Mouse (Mus musculus) hindbrain, embryonic 14.5 days (tissue): ENCODE results near the gene Rai14. TPM values are rescaled to one million over a fixed set of nuclear protein-coding genes. Genes with fewer than 3 reads are reported as not detected.

Experiments
- ATAC-seq: fragments of 200-750 bp; cut with Nextera tagmentation; 2 replicates; pipeline ENCODE4 v1.8.0; 2017; ENCODE audit warnings: moderate number of reproducible peaks, mild to moderate bottlenecking, moderate TSS enrichment, moderate library complexity; ENCODE audit not compliant: low FRiP score
- DNase-seq: peaks from one replicate; pipeline ENCODE4 v3.0.0-alpha.2; 2015; ENCODE audit warnings: low spot score
- H3K27ac ChIP-seq: fragments of 300-500 bp; sonication (generic); 2 replicates; pipeline ENCODE4 v1.5.1; 2014; ENCODE audit warnings: mild to moderate bottlenecking, moderate library complexity
- H3K27me3 ChIP-seq: fragments of 300-500 bp; sonication (generic); 2 replicates; pipeline ENCODE4 v1.6.1; 2014; ENCODE audit warnings: mild to moderate bottlenecking, low read length, mixed read lengths; ENCODE audit not compliant: control insufficient read depth, insufficient read depth
- H3K36me3 ChIP-seq: fragments of 300-500 bp; sonication (generic); replicated peaks from 2 replicates; pipeline ENCODE4 v1.6.1; 2014; ENCODE audit not compliant: control insufficient read depth, insufficient read depth
- H3K4me1 ChIP-seq: fragments of 300-500 bp; sonication (generic); replicated peaks from 2 replicates; pipeline ENCODE4 v1.6.1; 2014; ENCODE audit warnings: antibody characterized with exemption, low read length, mixed read lengths; ENCODE audit not compliant: control insufficient read depth, insufficient read depth
- H3K4me2 ChIP-seq: fragments of 300-500 bp; sonication (generic); replicated peaks from 2 replicates; pipeline ENCODE4 v1.6.1; 2014; ENCODE audit warnings: mild to moderate bottlenecking, moderate library complexity
- H3K4me3 ChIP-seq: fragments of 300-500 bp; sonication (generic); replicated peaks from 2 replicates; pipeline ENCODE4 v1.5.1; 2014; ENCODE audit warnings: mild to moderate bottlenecking, low read length
- H3K9ac ChIP-seq: fragments of 300-500 bp; sonication (generic); 2 replicates; pipeline ENCODE4 v1.6.1; 2014
- H3K9me3 ChIP-seq: fragments of 300-500 bp; sonication (generic); 2 replicates; pipeline ENCODE4 v1.6.1; 2016; ENCODE audit warnings: low read length; ENCODE audit not compliant: control insufficient read depth
- WGBS: fragments of 180-500 bp; shearing (Covaris S2); extraction: QIAGEN DNeasy Blood & Tissue Kit; methylation state at CpG from one replicate; pipeline ENCODE4 v1.1.7; 2014; 5-methylcytosine and 5-hydroxymethylcytosine counted together
- polyA plus RNA-seq: library from polyadenylated mRNA; unstranded; fragments of >200 nt; fragmentation: Nextera tagmentation; extraction: Ambion mirVana; gene quantifications from 2 replicates; pipeline ENCODE4 v1.2.1, GENCODE M21; 2014

The Rai14 gene
- polyA plus RNA-seq, 1 experiment from 2014 or later = 12.9 TPM

DNA sequence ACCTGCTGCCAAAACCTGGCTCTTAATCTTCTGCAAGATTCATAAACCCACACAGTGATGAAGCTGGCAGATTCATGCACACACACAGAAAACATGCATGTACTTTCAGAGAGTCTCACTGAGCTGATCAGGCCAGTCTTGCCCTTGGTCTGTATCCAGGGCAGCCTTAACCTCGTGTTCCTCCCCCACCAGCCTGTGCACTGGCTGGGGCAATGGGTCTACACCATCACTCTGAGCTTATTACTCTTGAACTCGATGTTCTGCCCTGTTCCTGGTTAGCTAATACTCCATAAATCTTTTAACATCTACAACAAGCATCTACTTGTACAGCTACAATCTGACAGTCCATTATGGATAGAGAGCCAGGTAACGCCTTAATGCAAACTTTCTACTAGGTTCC lies 77.6 kb downstream of the Rai14 start:
- no peaks in the 10 kb centered on the region for H3K27me3 ChIP-seq
- no peaks in the 10 kb centered on the region for H3K36me3 ChIP-seq
- no peaks in the 10 kb centered on the region for H3K9me3 ChIP-seq
- H3K9ac ChIP-seq = no peak overlapping the region
- ATAC-seq (no peak), DNase-seq (no peak)
- H3K4me2 ChIP-seq = no peak overlapping the region
- no peak overlapping the region for H3K27ac ChIP-seq
- WGBS = 84% methylated on average over 3 of the region's 3 CpGs
- H3K4me1 ChIP-seq = no peaks in the 10 kb centered on the region
- no peak overlapping the region for H3K4me3 ChIP-seq

DNA sequence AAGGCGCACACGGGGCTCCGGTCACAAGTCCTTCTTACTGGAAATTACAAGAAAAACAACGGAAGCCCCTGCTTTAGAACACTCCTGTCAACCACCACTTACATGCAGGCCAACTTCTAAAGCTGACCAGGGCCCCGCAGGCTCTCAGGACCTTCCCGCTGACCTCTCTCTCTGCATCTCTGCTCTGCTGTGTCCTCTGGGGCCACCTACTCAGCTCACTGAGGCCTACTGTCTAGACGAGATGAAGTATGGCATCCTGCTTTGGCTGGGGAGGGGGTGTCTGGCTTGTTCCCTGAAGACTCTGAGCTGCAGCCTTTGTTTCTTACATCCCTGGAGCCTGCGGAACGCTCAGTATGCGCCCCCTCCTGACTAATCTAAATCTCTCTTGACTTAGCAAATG lies 79.3 kb downstream of the Rai14 start:
- WGBS = 37% methylated on average over 10 of the region's 10 CpGs
- Histone ChIP-seq H3K27me3 (no peaks in the 10 kb centered on the region), H3K4me1 (no peaks in the 10 kb centered on the region), H3K27ac (no peak overlapping the region), H3K9me3 (no peaks in the 10 kb centered on the region), H3K36me3 (no peaks in the 10 kb centered on the region), H3K9ac (no peak overlapping the region), H3K4me2 (no peak overlapping the region), H3K4me3 (no peak overlapping the region)
- DNase-seq = no peak
- ATAC-seq = no peak

DNA sequence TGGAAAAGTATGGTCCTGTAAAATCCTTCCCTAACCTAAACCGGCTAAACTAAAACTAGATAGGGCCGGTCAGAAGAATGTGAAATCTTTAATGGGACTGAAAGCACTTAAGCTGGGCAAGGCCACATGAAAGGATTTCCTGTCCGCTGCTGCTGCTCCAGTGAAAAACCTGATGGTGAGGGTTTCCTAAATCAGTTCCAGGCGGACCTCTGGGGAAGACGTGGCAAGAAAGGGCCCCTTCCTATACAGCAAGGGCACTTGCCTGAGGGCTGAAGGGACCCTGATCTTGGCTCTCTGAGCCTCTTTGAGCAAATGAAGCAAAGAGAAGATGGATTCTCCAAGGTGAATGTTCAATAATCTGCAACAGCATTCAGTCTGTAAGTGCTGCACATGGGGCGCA lies 80.2 kb downstream of the Rai14 start:
- H3K36me3 ChIP-seq = no peaks in the 10 kb centered on the region
- WGBS = 65% methylated on average over 6 of the region's 6 CpGs
- H3K9me3 ChIP-seq = no peaks in the 10 kb centered on the region
- no peak overlapping the region for H3K4me2 ChIP-seq
- H3K4me1 ChIP-seq = no peaks in the 10 kb centered on the region
- no peak for ATAC-seq
- no peaks in the 10 kb centered on the region for H3K27me3 ChIP-seq
- H3K9ac ChIP-seq = no peak overlapping the region
- H3K27ac ChIP-seq = no peak overlapping the region
- no peak for DNase-seq
- no peak overlapping the region for H3K4me3 ChIP-seq

DNA sequence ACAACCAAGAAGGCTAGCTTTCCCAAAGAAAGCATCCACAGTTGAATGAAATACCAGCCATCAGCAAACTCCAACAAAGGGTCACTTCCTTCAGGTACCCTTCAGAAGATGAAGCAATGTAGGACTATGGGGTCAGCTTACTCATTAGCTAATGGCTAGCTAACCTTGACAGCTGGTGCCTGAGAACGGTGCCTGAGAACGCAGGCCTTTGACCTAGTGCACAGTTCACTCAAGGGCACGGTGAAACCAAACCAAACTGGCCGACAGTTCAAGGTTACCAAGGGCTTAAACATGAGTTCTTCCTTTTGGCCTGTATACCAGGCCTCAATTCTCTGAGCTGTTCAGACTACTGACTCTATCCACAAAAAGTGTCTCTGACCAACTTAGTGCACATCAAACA lies 81.0 kb downstream of the Rai14 start:
- no peaks in the 10 kb centered on the region for H3K27me3 ChIP-seq
- H3K4me1 ChIP-seq = no peaks in the 10 kb centered on the region
- no peak for ATAC-seq
- no peak overlapping the region for H3K27ac ChIP-seq
- no peak for DNase-seq
- no peak overlapping the region for H3K9ac ChIP-seq
- no peak overlapping the region for H3K4me2 ChIP-seq
- H3K4me3 ChIP-seq = no peak overlapping the region
- WGBS = 89% methylated on average over 4 of the region's 4 CpGs
- H3K9me3 ChIP-seq = no peaks in the 10 kb centered on the region
- H3K36me3 ChIP-seq = no peaks in the 10 kb centered on the region

DNA sequence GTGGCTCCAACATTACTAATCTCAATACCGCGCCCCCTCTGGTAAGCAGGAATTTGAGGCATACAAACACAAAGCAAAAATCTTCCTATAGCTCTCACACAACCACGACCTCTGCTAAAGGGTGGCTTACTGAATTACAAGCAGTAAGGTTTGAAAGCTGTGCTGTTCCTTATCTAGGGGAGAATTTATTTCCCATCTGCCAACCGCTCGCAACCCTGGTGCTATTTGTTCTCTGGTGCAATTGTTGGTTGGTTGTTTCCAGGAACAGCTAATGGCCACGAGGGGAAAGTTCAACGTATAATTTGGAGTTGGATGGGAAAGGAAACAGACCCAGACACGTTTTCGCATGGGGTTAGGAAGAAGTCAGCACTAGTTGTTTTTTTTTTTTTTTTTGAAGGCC lies 81.8 kb downstream of the Rai14 start:
- Histone ChIP-seq H3K27me3 (no peaks in the 10 kb centered on the region), H3K36me3 (no peaks in the 10 kb centered on the region), H3K9me3 (no peaks in the 10 kb centered on the region), H3K27ac (no peak overlapping the region), H3K4me3 (no peak overlapping the region), H3K9ac (no peak overlapping the region), H3K4me1 (no peaks in the 10 kb centered on the region), H3K4me2 (no peak overlapping the region)
- ATAC-seq (no peak), DNase-seq (no peak)
- WGBS = 84% methylated on average over 9 of the region's 9 CpGs

DNA sequence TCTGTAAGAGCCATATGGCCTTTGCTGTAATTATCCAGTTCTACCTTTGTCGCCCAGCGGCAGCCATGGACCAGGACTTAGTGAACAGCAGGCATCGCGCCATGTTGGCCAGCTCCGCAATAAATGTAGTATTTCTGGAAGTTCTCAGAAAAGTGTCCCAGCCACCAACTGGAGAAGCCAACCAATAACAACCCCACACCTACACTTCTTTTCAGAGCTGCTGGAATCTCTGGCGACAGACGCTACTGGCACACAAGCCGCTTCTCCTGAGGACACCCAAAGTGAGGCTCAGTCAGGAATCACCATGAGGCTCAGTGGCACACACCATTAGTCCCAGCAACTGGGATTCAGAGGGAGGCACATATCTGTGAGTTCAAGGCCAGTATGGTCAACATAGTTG lies 82.4 kb downstream of the Rai14 start:
- Histone ChIP-seq H3K4me2 (no peak overlapping the region), H3K36me3 (no peaks in the 10 kb centered on the region), H3K9ac (no peak overlapping the region), H3K4me3 (no peak overlapping the region), H3K9me3 (no peaks in the 10 kb centered on the region), H3K27me3 (no peaks in the 10 kb centered on the region), H3K27ac (no peak overlapping the region), H3K4me1 (no peaks in the 10 kb centered on the region)
- no peak for DNase-seq
- no peak for ATAC-seq
- WGBS = 97% methylated on average over 8 of the region's 8 CpGs

DNA sequence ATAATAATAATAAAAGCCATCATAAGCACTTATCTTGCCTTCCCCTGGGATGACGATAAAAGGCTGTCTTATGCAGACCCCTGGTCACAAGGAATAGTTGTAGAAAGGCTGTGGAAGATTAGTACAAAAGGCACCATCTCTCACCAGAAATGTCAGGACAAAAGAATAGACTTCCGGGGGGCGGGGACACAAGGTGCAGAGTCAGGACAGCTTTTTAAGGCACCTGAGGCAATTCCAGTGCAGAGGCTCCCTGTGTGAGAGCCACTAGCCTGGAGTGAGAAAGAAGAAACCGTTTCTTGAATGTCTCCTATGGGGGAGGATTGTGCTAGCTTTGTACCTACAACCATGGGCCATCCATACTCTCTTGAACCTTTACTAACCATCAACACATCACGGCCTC lies 82.9 kb downstream of the Rai14 start:
- Histone ChIP-seq H3K36me3 (no peaks in the 10 kb centered on the region), H3K9ac (no peak overlapping the region)

DNA sequence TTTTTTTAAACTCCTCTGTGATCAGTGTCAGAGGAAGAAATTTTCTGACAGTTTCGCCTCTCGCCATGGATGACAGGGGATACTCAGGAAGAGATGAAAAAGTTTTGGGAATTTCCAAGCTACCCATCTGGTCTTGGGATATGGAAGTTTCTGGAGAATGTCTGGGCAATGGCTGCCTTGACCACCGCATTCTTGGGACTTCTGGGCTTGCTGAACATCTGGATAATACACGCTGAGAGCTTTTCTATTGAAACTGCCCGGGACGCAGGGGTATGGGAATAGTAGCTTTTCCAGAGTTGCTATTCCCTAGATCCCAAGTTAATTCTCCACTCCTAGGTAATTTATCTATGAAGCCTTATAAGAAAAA lies 85.5 kb downstream of the Rai14 start:
- Histone ChIP-seq H3K27me3 (no peaks in the 10 kb centered on the region), H3K9ac (no peak overlapping the region), H3K4me3 (no peak overlapping the region), H3K36me3 (no peaks in the 10 kb centered on the region), H3K4me1 (no peaks in the 10 kb centered on the region), H3K27ac (no peak overlapping the region), H3K4me2 (no peak overlapping the region), H3K9me3 (no peaks in the 10 kb centered on the region)
- no peak for DNase-seq
- no peak for ATAC-seq
- 90% methylated on average over 6 of the region's 6 CpGs for WGBS

More for the DNA sequence above, 82.9 kb downstream of the Rai14 start:
- no peak for DNase-seq
- H3K27me3 ChIP-seq = no peaks in the 10 kb centered on the region
- no peaks in the 10 kb centered on the region for H3K4me1 ChIP-seq
- H3K4me2 ChIP-seq = no peak overlapping the region
- ATAC-seq = no peak
- no peak overlapping the region for H3K27ac ChIP-seq
- H3K9me3 ChIP-seq = no peaks in the 10 kb centered on the region
- 92% methylated on average over 5 of the region's 5 CpGs for WGBS
- H3K4me3 ChIP-seq = no peak overlapping the region

DNA sequence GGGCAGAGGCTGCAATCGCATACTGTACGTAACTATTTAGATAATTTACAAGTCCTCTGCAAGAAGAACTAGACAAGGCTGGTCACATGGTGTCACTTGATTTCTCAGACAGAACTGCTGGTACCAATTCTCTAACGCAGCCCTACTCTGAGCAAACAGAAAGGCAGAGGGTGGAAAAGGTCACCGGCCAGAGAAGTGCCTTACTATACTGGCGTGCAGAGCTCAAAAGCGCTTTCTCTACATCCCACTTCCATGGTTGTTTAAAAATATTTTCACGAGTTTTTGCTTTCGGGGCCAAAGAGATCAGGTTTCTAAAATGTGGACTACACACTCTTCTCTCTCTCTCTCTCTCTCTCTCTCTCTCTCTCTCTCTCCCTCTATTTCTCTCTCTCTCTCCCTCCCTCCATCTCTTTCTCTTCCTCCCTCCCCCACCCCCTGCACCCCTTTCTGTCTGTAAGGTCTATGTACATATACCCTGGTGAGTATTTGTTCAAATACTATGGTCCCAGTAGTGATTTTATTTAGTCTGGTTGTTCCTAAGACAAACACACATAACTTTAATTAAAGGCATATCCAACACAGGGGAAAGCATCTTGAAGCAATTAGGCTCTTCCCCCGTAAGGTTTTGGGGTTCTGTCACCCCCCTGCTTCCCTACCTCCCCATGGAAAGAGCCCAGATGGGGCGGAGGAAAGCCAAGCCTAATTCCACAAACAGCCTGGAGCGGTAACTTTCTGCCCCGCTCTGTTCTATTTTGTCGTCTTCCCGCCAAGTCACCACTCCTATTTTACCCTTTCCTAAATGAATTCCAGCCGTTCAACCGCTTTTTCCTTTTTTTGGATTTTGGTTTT lies 86.1 kb downstream of the Rai14 start:
- Histone ChIP-seq H3K4me1 (no peaks in the 10 kb centered on the region), H3K4me2 (no peak overlapping the region), H3K27me3 (no peaks in the 10 kb centered on the region), H3K27ac (no peak overlapping the region), H3K9ac (no peak overlapping the region), H3K9me3 (no peaks in the 10 kb centered on the region), H3K4me3 (no peak overlapping the region), H3K36me3 (no peaks in the 10 kb centered on the region)
- DNase-seq (no peak), ATAC-seq (no peak)
- 88% methylated on average over 16 of the region's 16 CpGs for whole genome bisulfite sequencing
